Mouse (Mus musculus) midbrain, embryonic 16.5 days (tissue): ENCODE data around the gene Tmem119. TPM values are rescaled to one million over a fixed set of nuclear protein-coding genes. Genes with fewer than 3 reads are reported as not detected.
"Not testable (repeated sequence)": the region's sequence is repeated elsewhere in the genome, so short reads cannot be mapped to it uniquely, and the experiment has no call there.

Experiments
- ATAC-seq: fragments of 200-750 bp; cut with Nextera tagmentation; 2 replicates; pipeline ENCODE4 v1.8.0; 2017; ENCODE audit warnings: moderate TSS enrichment
- H3K27ac ChIP-seq: fragments of 300-500 bp; sonication (generic); 2 replicates; pipeline ENCODE4 v1.5.1; 2014; ENCODE audit warnings: mild to moderate bottlenecking, low read length, mixed read lengths
- H3K27me3 ChIP-seq: fragments of 300-500 bp; sonication (generic); 2 replicates; pipeline ENCODE4 v1.6.1; 2014; ENCODE audit warnings: low read depth, low read length, mixed read lengths; ENCODE audit not compliant: control insufficient read depth, insufficient read depth
- H3K36me3 ChIP-seq: fragments of 300-500 bp; sonication (generic); 2 replicates; pipeline ENCODE4 v1.6.1; 2014; ENCODE audit warnings: mild to moderate bottlenecking, low read length, moderate library complexity, mixed read lengths; ENCODE audit not compliant: control insufficient read depth, insufficient read depth
- H3K4me1 ChIP-seq: fragments of 300-500 bp; sonication (generic); 2 replicates; pipeline ENCODE4 v1.6.1; 2014; ENCODE audit warnings: mild to moderate bottlenecking, low read length, mixed read lengths; ENCODE audit not compliant: control insufficient read depth, insufficient read depth
- H3K4me2 ChIP-seq: fragments of 300-500 bp; sonication (generic); 2 replicates; pipeline ENCODE4 v1.6.1; 2014; ENCODE audit warnings: mild to moderate bottlenecking, low read length, mixed read lengths
- H3K4me3 ChIP-seq: fragments of 300-500 bp; sonication (generic); 2 replicates; pipeline ENCODE4 v1.5.1; 2014; ENCODE audit warnings: low read depth, mild to moderate bottlenecking, low read length, moderate library complexity, mixed read lengths
- H3K9ac ChIP-seq: fragments of 300-500 bp; sonication (generic); 2 replicates; pipeline ENCODE4 v1.6.1; 2014; ENCODE audit warnings: low read depth, low read length, mixed read lengths
- H3K9me3 ChIP-seq: fragments of 300-500 bp; sonication (generic); replicated peaks from 2 replicates; pipeline ENCODE4 v1.6.1; 2014; ENCODE audit warnings: mild to moderate bottlenecking, low read length, mixed read lengths; ENCODE audit not compliant: control insufficient read depth, poor library complexity, severe bottlenecking
- WGBS: fragments of 180-500 bp; shearing (Covaris S2); extraction: QIAGEN DNeasy Blood & Tissue Kit; methylation state at CpG from one replicate; pipeline ENCODE4 v1.1.7; 2014; 5-methylcytosine and 5-hydroxymethylcytosine counted together
- polyA plus RNA-seq: library from polyadenylated mRNA; unstranded; fragments of >200 nt; fragmentation: Nextera tagmentation; extraction: Ambion mirVana; gene quantifications from 2 replicates; pipeline ENCODE4 v1.2.1, GENCODE M21; 2015

Tmem119 gene
- polyA plus RNA-seq, 1 experiment from 2014 or later = 5.0 TPM

GRCm38 (mm10) chr5:113784104-113784503 is 16.2 kb downstream of the Tmem119 start:
- H3K4me2 ChIP-seq, H3K4me3 ChIP-seq, H3K27ac ChIP-seq, H3K27me3 ChIP-seq, H3K9ac ChIP-seq, H3K4me1 ChIP-seq, H3K9me3 ChIP-seq, ATAC-seq, H3K36me3 ChIP-seq: not testable (repeated sequence)
- WGBS = 45% methylated on average over 3 of the region's 3 CpGs

GRCm38 (mm10) chr5:113783581-113784001 is 16.7 kb downstream of the Tmem119 start:
- Histone ChIP-seq H3K4me3 (no peak overlapping the region), H3K27ac (no peak overlapping the region), H3K4me2 (no peak overlapping the region), H3K36me3 (no peaks in the 10 kb centered on the region), H3K4me1 (no peaks in the 10 kb centered on the region), H3K9me3 (no peaks in the 10 kb centered on the region), H3K9ac (no peak overlapping the region), H3K27me3 (peaks cover 9% of the 10 kb centered on the region; the same call in 1 of the 2 replicates)
- WGBS = 19% methylated on average over 12 of the region's 12 CpGs
- no peak for ATAC-seq

GRCm38 (mm10) chr5:113782624-113783023 is 17.7 kb downstream of the Tmem119 start:
- no peaks in the 10 kb centered on the region for H3K36me3 ChIP-seq
- H3K27me3 ChIP-seq = peaks cover 9% of the 10 kb centered on the region; the same call in 1 of the 2 replicates
- H3K9ac ChIP-seq = no peak overlapping the region
- no peak overlapping the region for H3K4me3 ChIP-seq
- H3K27ac ChIP-seq = no peak overlapping the region
- 94% methylated on average over 7 of the region's 7 CpGs for WGBS
- H3K4me2 ChIP-seq = no peak overlapping the region
- no peaks in the 10 kb centered on the region for H3K4me1 ChIP-seq
- H3K9me3 ChIP-seq = no peaks in the 10 kb centered on the region
- ATAC-seq = no peak

GRCm38 (mm10) chr5:113781875-113782274 is 18.4 kb downstream of the Tmem119 start:
- WGBS = 79% methylated on average over 7 of the region's 7 CpGs
- Histone ChIP-seq H3K27me3 (peaks cover 9% of the 10 kb centered on the region; the same call in 1 of the 2 replicates), H3K4me3 (no peak overlapping the region), H3K4me2 (no peak overlapping the region), H3K9me3 (no peaks in the 10 kb centered on the region), H3K9ac (no peak overlapping the region), H3K36me3 (peaks cover 3% of the 10 kb centered on the region; the same call in 1 of the 2 replicates), H3K4me1 (no peaks in the 10 kb centered on the region), H3K27ac (no peak overlapping the region)
- no peak for ATAC-seq

GRCm38 (mm10) chr5:113781254-113781653 is 19.1 kb downstream of the Tmem119 start:
- no peak overlapping the region for H3K9ac ChIP-seq
- no peak for ATAC-seq
- no peak overlapping the region for H3K4me3 ChIP-seq
- H3K4me1 ChIP-seq = no peaks in the 10 kb centered on the region
- peaks cover 7% of the 10 kb centered on the region for H3K36me3 ChIP-seq
- no peak overlapping the region for H3K27ac ChIP-seq
- 86% methylated on average over 7 of the region's 7 CpGs for WGBS
- H3K9me3 ChIP-seq = no peaks in the 10 kb centered on the region
- no peak overlapping the region for H3K4me2 ChIP-seq
- H3K27me3 ChIP-seq = peaks cover 9% of the 10 kb centered on the region; the same call in 1 of the 2 replicates

- 92% methylated on average over 5 of the region's 5 CpGs for WGBS
- H3K27ac ChIP-seq = no peak overlapping the region
These were observed 19.6 kb downstream of the Tmem119 start for GRCm38 (mm10) chr5:113780763-113781162.

GRCm38 (mm10) chr5:113780082-113780752 is 20.1 kb downstream of the Tmem119 start:
- H3K36me3 ChIP-seq = peaks cover 17% of the 10 kb centered on the region
- peak; percentile 65 for ATAC-seq
- WGBS = 94% methylated on average over 3 of the region's 3 CpGs

More at GRCm38 (mm10) chr5:113780763-113781162, 19.6 kb downstream of the Tmem119 start:
- no peaks in the 10 kb centered on the region for H3K4me1 ChIP-seq
- H3K4me2 ChIP-seq = no peak overlapping the region
- H3K27me3 ChIP-seq = peaks cover 9% of the 10 kb centered on the region; the same call in 1 of the 2 replicates
- no peaks in the 10 kb centered on the region for H3K9me3 ChIP-seq
- no peak for ATAC-seq
- no peak overlapping the region for H3K9ac ChIP-seq
- H3K36me3 ChIP-seq = peaks cover 12% of the 10 kb centered on the region
- no peak overlapping the region for H3K4me3 ChIP-seq

GRCm38 (mm10) chr5:113779569-113779968 is 20.7 kb downstream of the Tmem119 start:
- H3K4me3 ChIP-seq = no peak overlapping the region

More at GRCm38 (mm10) chr5:113780082-113780752, 20.1 kb downstream of the Tmem119 start:
- H3K27ac ChIP-seq = no peak overlapping the region
- peaks cover 9% of the 10 kb centered on the region; the same call in 1 of the 2 replicates for H3K27me3 ChIP-seq
- no peaks in the 10 kb centered on the region for H3K4me1 ChIP-seq
- no peak overlapping the region for H3K4me2 ChIP-seq
- no peak overlapping the region for H3K9ac ChIP-seq
- no peaks in the 10 kb centered on the region for H3K9me3 ChIP-seq
- no peak overlapping the region for H3K4me3 ChIP-seq

GRCm38 (mm10) chr5:113777728-113778127 is 22.6 kb downstream of the Tmem119 start:
- not testable (repeated sequence) for H3K27ac ChIP-seq, H3K4me2 ChIP-seq, H3K4me1 ChIP-seq, H3K9me3 ChIP-seq, H3K4me3 ChIP-seq, ATAC-seq, H3K9ac ChIP-seq, H3K27me3 ChIP-seq
- H3K36me3 ChIP-seq = peaks cover 19% of the 10 kb centered on the region
- WGBS = 95% methylated on average over 8 of the region's 8 CpGs

More at GRCm38 (mm10) chr5:113779569-113779968, 20.7 kb downstream of the Tmem119 start:
- WGBS = 80% methylated on average over 5 of the region's 5 CpGs
- Histone ChIP-seq H3K4me2 (no peak overlapping the region), H3K27ac (no peak overlapping the region), H3K36me3 (peaks cover 19% of the 10 kb centered on the region), H3K4me1 (no peaks in the 10 kb centered on the region), H3K9me3 (no peaks in the 10 kb centered on the region), H3K9ac (no peak overlapping the region), H3K27me3 (peaks cover 6% of the 10 kb centered on the region; the same call in 1 of the 2 replicates)
- ATAC-seq = no peak
